Mouse (Mus musculus): Measurements from ENCODE around the gene Snd1.

Gene Snd1

DNA sequence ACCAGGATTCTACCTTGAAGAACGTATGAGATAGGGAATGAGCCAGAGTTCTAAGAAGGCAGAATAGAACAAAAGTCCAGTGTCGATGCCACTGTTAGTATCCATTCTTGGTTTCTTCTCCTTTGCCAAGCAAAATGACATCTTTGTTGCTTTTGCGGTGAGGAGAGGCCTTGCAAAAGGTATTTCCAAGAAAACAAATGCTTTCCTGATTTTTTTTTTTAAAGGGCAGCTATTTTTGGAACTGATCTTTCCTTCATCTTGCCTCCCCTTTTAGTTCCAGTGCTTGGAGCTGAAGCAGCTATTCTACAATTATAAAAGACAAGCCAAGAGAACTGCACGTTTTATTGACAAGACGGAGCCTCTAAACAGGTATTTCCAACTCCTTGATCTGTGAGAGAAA lies at the start of gene Snd1:
Snd1 (plus strand) TSS at position 301 of the 400 bp plus-strand sequence.
- DNase-seq (ENCODE audit: low read depth, low spot score), result no peak

GRCm38 (mm10) chr6:28427096-28427839 lies 47.7 kb upstream of the Snd1 start, which contains the start of gene Fscn3:
Gene Fscn3 (plus strand): TSS chr6:28427789.
- no peak for DNase-seq (ENCODE audit: low read depth, low spot score)

GRCm38 (mm10) chr6:28428290-28428689 lies 46.6 kb upstream of the Snd1 start, which contains the start of gene Gcc1:
Gene Gcc1 (minus strand): TSS chr6:28428390.
- DNase-seq (ENCODE audit: low read depth, low spot score), result no peak

DNA sequence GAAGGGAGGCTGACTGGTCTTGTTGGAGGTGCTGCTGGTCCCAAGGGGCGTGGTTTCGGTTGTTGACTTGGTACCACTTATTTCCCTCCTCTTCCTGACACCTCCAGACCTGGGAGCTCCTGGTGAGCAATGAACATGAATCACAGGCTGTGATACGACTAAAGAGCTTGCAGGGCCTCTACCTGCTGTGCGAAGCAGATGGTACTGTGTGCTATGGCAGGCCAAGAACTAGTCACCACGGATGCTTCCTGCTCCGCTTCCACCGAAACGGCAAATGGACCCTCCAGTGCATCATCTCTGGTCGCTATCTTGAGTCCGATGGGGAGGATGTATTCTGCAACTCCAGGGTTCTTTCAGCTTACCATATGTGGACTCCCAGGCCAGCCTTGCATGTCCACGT lies 45.1 kb upstream of the Snd1 start:
- no peak for DNase-seq (ENCODE audit: low read depth, low spot score)

DNA sequence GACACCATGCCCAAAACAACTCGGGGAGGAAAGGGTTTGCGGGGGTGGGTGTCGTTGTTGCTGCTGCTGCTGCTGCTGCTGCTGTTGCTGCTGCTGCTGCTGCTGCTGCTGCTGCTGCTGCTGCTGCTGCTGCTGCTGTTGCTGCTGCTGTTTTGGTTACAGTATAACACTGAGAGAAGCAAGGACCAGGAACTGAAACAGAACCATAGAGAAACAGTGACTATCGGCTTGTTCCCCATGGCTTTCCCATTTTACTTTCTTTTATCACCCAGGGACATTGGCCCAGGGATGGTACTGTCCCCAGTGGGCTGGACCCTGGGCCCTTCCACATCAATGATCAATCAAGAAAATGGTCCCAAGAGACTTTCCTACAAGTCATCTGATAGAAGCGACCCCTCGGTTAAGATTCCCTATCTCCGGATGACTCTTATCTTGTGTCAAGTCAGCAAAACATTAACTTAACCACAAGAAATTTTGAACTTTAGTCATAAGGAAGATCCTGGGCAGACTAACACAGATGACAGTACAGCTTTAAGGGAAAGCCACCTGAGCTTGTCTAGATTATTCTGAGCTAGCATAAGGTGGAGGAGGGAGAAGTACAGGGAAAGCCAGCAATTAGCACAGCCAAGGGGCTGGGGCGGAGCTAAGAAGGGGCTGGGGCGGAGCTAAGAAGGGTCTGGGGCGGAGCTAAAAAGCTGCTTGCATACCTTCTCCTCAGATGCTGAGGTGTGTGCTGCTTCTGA lies 44.0 kb upstream of the Snd1 start:
- DNase-seq (ENCODE audit: low read depth, low spot score), result no peak

- no peak for DNase-seq (ENCODE audit: low read depth, low spot score)
Measured at GRCm38 (mm10) chr6:28431538-28431855, 43.4 kb upstream of the Snd1 start.

DNA sequence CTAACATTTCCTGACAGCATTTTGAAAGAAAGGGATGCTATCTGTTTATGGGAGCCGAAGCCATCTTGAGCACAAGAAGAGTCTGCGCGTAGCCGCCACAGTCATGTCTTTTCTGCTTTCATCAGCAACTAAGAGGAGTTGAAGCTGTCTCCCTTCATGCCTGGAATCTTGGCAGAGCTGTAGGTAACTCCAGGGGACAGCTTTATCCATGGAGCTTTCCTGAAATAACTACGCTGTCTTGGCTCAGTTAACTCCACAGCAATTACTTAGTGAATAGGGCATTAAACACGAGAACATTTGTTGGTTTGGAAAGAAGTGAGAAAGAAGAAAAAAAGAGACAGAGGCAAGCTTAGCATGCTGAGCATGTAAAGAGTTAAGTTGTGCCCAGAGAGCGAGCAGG lies 27.0 kb upstream of the Snd1 start:
- no peak for DNase-seq (ENCODE audit: low read depth, low spot score)

GRCm38 (mm10) chr6:28449253-28449652 lies 25.7 kb upstream of the Snd1 start, which contains the start of gene Pax4:
Gene Pax4 (minus strand): TSS chr6:28449353.
- DNase-seq (ENCODE audit: low read depth, low spot score), result no peak

DNA sequence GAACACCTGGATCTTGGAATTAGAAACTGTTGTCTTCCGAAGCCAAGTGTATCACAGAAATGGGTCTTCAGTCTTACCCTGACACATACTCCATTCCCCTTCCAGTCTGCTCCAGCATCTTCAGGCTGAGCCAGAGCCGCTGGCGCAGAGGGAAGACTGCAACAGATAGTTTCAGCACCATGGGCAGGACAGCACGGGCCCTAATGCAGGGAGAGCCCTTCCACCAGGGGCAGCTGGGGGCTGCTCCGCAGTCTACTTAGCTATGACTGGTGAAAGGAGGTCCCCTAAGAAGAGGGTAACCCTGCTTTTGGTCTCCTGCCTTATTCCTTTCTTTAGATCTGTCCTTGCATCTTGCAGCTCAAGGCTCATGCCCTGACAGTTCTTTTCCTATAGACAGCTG lies 24.5 kb upstream of the Snd1 start:
- no peak for DNase-seq (ENCODE audit: low read depth, low spot score)

GRCm38 (mm10) chr6:28450977-28451376 lies 24.0 kb upstream of the Snd1 start:
- DNase-seq (ENCODE audit: low read depth, low spot score), result no peak

DNA sequence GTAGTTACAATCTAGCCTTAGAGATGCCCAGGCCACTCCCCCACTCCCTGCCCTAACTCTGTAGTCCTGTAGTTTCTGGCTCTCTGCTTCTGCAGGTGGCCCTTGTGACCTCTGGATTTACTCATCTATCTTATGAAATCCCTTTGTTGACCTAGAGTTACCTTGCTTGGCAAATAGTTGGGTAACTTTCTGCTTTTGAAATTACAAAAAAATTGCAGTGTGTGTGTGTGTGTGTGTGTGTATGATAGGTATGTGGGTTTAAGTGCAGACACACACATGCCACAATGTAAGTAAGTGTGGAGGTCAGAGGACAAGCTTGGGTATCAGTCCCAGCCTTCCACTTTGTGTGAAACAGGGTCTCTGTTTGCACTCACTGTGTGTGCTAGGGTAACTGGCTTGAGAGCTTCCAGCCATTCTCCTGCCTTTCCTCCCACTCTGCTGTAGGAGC lies 15.7 kb upstream of the Snd1 start:
- DNase-seq (ENCODE audit: low read depth, low spot score), result no peak

DNA sequence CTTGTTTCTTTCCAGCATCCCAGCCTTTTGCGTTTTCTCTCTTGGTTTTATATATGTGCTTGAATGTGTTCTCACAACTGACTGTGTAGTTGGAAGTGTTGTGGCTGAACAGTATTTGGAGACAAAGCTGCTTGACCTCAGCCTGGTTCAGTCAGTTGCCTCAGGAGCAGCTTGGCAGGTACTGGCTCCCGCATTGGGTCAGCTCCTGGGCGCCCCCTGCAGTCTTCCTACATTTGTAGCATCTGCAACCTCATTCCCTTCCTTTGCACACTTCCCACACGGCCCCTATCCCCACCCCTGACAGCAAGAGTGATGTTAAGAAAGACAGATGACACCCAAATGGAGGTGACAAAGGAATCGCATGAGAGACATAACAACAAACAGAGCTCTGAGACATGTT lies 14.4 kb upstream of the Snd1 start:
- no peak for DNase-seq (ENCODE audit: low read depth, low spot score)

GRCm38 (mm10) chr6:28464630-28465029 lies 10.3 kb upstream of the Snd1 start:
- no peak for DNase-seq (ENCODE audit: low read depth, low spot score)

GRCm38 (mm10) chr6:28470017-28470602 lies 4.8 kb upstream of the Snd1 start:
- no peak for DNase-seq (ENCODE audit: low read depth, low spot score)

- no peak for DNase-seq (ENCODE audit: low read depth, low spot score)
Measured at GRCm38 (mm10) chr6:28470621-28471020, 4.3 kb upstream of the Snd1 start.

GRCm38 (mm10) chr6:28471284-28472035 lies 3.5 kb upstream of the Snd1 start:
- no peak for DNase-seq (ENCODE audit: low read depth, low spot score)

GRCm38 (mm10) chr6:28474211-28474610 lies 728 bp upstream of the Snd1 start:
- no peak for DNase-seq (ENCODE audit: low read depth, low spot score)

DNA sequence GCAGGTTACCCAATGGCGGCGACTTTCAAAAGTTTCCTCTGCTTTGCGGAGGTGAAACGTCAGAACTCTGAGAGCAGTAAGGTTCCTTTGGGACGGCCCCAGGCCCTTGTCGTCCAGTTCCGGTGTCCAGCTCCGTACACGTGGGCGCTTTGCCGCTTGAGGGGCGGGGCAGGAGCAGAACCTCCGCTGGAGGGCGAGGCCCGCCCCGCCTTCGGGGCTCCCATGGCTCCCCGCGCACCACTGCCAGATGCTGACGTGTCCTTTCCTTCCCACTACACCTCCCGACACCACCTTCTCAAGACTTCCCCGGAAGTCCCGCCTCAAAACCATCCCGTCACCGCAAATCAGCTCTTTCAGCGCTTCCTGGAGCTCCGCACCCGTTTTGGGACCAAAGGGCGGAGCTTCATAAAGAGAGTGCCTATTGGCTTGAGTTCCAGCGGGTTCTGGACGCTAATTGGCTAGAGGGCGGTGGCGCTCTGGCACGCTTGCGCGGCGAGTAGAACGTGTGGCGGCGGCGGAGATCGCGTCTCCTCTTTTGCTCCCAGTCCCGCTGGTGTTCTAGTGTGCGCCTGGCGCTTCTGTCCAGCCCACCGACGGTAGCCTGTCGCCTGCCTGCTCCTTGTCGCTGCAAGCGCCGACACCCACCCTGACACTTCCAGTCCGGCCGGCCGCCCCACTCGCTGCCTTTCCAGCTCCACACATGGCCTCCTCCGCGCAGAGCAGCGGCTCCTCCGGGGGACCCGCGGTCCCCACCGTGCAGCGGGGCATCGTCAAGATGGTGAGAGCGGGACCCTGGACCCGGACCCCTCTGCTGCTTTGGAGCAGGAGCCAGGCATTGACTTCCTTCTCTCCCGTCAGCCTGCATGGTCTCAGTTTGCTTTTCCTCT lies 5.2 kb downstream of the Snd1 start:
- peak; percentile 100 for DNase-seq (ENCODE audit: low read depth, low spot score)

DNA sequence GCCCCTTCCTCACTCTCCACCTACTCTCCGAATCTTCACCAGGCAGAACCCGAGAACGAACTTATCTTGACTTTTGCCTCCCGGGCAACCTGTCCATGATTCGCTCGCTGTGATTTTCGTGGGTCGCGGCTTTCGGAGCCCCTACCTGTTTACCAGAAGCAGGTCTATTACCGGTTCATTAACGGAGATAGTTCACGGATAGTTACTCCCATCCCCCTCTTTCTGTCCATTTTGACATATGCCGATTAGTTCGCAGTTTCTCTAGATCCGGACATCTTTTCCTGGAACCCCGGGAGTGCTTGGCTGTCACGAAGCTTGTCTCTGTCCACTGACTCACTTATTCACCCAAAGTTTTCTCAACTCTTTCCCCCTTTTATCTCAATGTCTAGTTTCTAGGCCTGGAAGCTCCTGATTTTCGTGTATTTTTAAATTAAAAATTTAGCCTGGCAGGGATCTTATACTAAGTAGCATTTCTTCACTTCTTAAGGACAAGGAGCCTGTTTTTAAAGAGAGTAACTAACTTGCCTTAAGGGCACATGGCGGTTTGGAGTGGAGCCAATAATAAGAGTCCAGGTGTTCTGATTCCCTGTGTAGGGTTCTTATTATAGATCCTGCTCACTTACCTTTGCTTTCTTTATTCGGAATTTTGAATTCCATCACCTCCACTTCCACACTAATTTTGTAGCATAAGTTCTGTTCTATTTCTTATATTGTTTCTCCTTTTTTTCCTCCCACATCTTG lies 6.0 kb downstream of the Snd1 start:
- DNase-seq (ENCODE audit: low read depth, low spot score), result no peak

DNA sequence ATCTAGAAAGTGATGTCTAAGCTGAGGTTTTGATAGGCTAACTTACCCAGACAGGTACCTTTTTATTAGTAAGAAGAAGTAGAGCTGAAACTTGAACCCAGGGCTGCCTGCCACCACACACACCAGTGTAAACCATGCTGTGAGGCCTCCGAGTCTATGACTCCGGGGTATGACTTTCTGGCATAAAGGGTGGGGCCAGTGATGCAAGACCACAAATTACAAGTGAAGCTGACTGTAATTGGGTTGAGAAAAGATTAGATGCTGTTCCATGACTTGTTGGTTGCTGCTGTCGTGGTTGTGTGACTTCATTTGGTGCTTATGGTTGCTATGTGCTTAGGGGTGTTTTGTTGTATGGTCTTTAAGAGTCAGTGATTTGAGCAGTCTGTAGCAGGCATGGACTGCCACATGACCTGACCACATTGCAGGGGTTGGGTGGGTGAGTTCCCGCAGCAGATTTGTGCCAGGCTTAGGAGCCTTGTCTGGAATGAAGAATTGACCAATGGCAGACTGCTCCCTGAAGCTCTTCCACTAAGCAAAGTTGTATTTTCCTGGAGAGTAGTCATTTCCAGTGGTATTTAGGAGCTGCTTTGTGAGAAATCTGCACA lies 7.9 kb downstream of the Snd1 start:
- DNase-seq (ENCODE audit: low read depth, low spot score), result no peak
